Mouse (Mus musculus): ENCODE data around the gene Agpat4.

The Agpat4 gene

GRCm38 (mm10) chr17:12161877-12162276, 43.4 kb downstream of the Agpat4 start:
- DNase-seq, result no peak

- DNase-seq, result peak in 1 of 2 experiments; percentile 41
Observed at GRCm38 (mm10) chr17:12162824-12163223, 44.3 kb downstream of the Agpat4 start.

- DNase-seq, result peak in 1 of 2 experiments; percentile 31
Observed at GRCm38 (mm10) chr17:12163403-12163802, 44.9 kb downstream of the Agpat4 start.

- no peak for DNase-seq
Observed at GRCm38 (mm10) chr17:12163903-12164302, 45.4 kb downstream of the Agpat4 start.

GRCm38 (mm10) chr17:12164507-12164906, 46.0 kb downstream of the Agpat4 start:
- DNase-seq, result no peak

GRCm38 (mm10) chr17:12165009-12165695, 46.6 kb downstream of the Agpat4 start:
- DNase-seq, result no peak

- DNase-seq, result no peak
Observed at GRCm38 (mm10) chr17:12165701-12166100, 47.2 kb downstream of the Agpat4 start.

GRCm38 (mm10) chr17:12168536-12168935, 50.0 kb downstream of the Agpat4 start:
- DNase-seq, result peak in 1 of 2 experiments; percentile 45

GRCm38 (mm10) chr17:12169326-12169836, 50.9 kb downstream of the Agpat4 start:
- peak in 1 of 2 experiments; percentile 46 for DNase-seq

- no peak for DNase-seq
Observed at GRCm38 (mm10) chr17:12170791-12171497, 52.4 kb downstream of the Agpat4 start.

- no peak for DNase-seq
Observed at GRCm38 (mm10) chr17:12171666-12172065, 53.2 kb downstream of the Agpat4 start.

- no peak for DNase-seq
Observed at GRCm38 (mm10) chr17:12174221-12174620, 55.7 kb downstream of the Agpat4 start.

GRCm38 (mm10) chr17:12174896-12175295, 56.4 kb downstream of the Agpat4 start:
- DNase-seq, result no peak

GRCm38 (mm10) chr17:12175626-12176025, 57.1 kb downstream of the Agpat4 start:
- no peak for DNase-seq

- no peak for DNase-seq
Observed at GRCm38 (mm10) chr17:12179339-12179738, 60.8 kb downstream of the Agpat4 start.

- no peak for DNase-seq
Observed at GRCm38 (mm10) chr17:12179766-12180165, 61.3 kb downstream of the Agpat4 start.

- DNase-seq, result no peak
Observed at GRCm38 (mm10) chr17:12182702-12183485, 64.4 kb downstream of the Agpat4 start.

- DNase-seq, result no peak
Observed at GRCm38 (mm10) chr17:12184283-12184682, 65.8 kb downstream of the Agpat4 start.

- DNase-seq, result no peak
Observed at GRCm38 (mm10) chr17:12185855-12186254, 67.4 kb downstream of the Agpat4 start.

- no peak for DNase-seq
Observed at GRCm38 (mm10) chr17:12186341-12186740, 67.8 kb downstream of the Agpat4 start.

- DNase-seq, result no peak
Observed at GRCm38 (mm10) chr17:12187782-12188181, 69.3 kb downstream of the Agpat4 start.

- no peak for DNase-seq
Observed at GRCm38 (mm10) chr17:12195137-12195536, 76.6 kb downstream of the Agpat4 start.

GRCm38 (mm10) chr17:12195604-12196003, 77.1 kb downstream of the Agpat4 start:
- no peak for DNase-seq

Measured in cerebellum, postnatal 25 days (tissue).